Mouse (Mus musculus): Measurements from ENCODE around the gene Gcm1. TPM values are rescaled to one million over a fixed set of nuclear protein-coding genes. Genes with fewer than 3 reads are reported as not detected.

Gene Gcm1
- polyA plus RNA-seq, 1 experiment from 2014 or later: not detected

- no peak overlapping the region for H3K4me3 ChIP-seq
Measured at GRCm38 (mm10) chr9:78106821-78107220, 55.1 kb downstream of the Gcm1 start.

GRCm38 (mm10) chr9:78107582-78107911, 55.8 kb downstream of the Gcm1 start:
- Histone ChIP-seq H3K36me3 (0 out of 2 replicates have a peak, but pooled peaks cover 4% of the 10 kb centered on the region), H3K9ac (replicated peaks) (peak overlapping the region; percentile 91), H3K27ac (replicated peaks) (0 out of 2 replicates have a peak overlapping the region, but pooled peaks have one; percentile 95), H3K4me1 (peaks cover 17% of the 10 kb centered on the region), H3K4me3 (peak overlapping the region; percentile 61), H3K4me2 (replicated peaks) (peak overlapping the region; percentile 92), H3K9me3 (no peaks in the 10 kb centered on the region), H3K27me3 (no peaks in the 10 kb centered on the region)
- WGBS: 14% methylated on average over 6 of the region's 6 CpGs
- ATAC-seq (replicated peaks): peak; percentile 15; the same call in 1 of the 2 replicates

More at GRCm38 (mm10) chr9:78106821-78107220, 55.1 kb downstream of the Gcm1 start:
- Histone ChIP-seq H3K9ac (replicated peaks) (no peak overlapping the region), H3K27ac (replicated peaks) (no peak overlapping the region), H3K4me1 (peaks cover 17% of the 10 kb centered on the region), H3K4me2 (replicated peaks) (no peak overlapping the region), H3K27me3 (no peaks in the 10 kb centered on the region), H3K36me3 (0 out of 2 replicates have a peak, but pooled peaks cover 4% of the 10 kb centered on the region), H3K9me3 (no peaks in the 10 kb centered on the region)
- 74% methylated on average over 4 of the region's 4 CpGs for WGBS
- no peak for ATAC-seq (replicated peaks)

- Histone ChIP-seq H3K36me3 (0 out of 2 replicates have a peak, but pooled peaks cover 4% of the 10 kb centered on the region), H3K4me3 (peak overlapping the region; percentile 61), H3K27me3 (no peaks in the 10 kb centered on the region), H3K4me2 (replicated peaks) (peak overlapping the region; percentile 92), H3K9ac (replicated peaks) (peak overlapping the region; percentile 91), H3K27ac (replicated peaks) (peak overlapping the region; percentile 95), H3K9me3 (no peaks in the 10 kb centered on the region), H3K4me1 (peaks cover 17% of the 10 kb centered on the region)
- ATAC-seq (replicated peaks): peak; percentile 84
- WGBS: under 1% methylated on average over 88 of the region's 88 CpGs
Measured at GRCm38 (mm10) chr9:78107912-78108795, 56.4 kb downstream of the Gcm1 start.

GRCm38 (mm10) chr9:78108796-78109239, 57.1 kb downstream of the Gcm1 start, which contains the start of the genes Fbxo9 and Ick:
Fbxo9 (minus strand) TSS chr9:78109065.
Ick (plus strand) TSS chr9:78109192.
- Histone ChIP-seq H3K27me3 (no peaks in the 10 kb centered on the region), H3K27ac (replicated peaks) (peak within 1 kb of the TSS; percentile 95), H3K4me3 (peak within 1 kb of the TSS; percentile 61), H3K4me2 (replicated peaks) (peak within 1 kb of the TSS; percentile 92), H3K4me1 (peaks cover 17% of the 10 kb centered on the region), H3K9me3 (no peaks in the 10 kb centered on the region), H3K9ac (replicated peaks) (peak within 1 kb of the TSS; percentile 91), H3K36me3 (0 out of 2 replicates have a peak, but pooled peaks cover 2% of the 10 kb centered on the region)
- peak; percentile 96 for ATAC-seq (replicated peaks)
- 0% methylated on average over 20 of the region's 20 CpGs for WGBS

- Histone ChIP-seq H3K4me2 (replicated peaks) (peak overlapping the region; percentile 92), H3K9me3 (no peaks in the 10 kb centered on the region), H3K27me3 (no peaks in the 10 kb centered on the region), H3K36me3 (no peaks in the 10 kb centered on the region), H3K4me1 (peaks cover 25% of the 10 kb centered on the region), H3K4me3 (peak overlapping the region; percentile 61), H3K27ac (replicated peaks) (no peak overlapping the region), H3K9ac (replicated peaks) (no peak overlapping the region)
- WGBS: 42% methylated on average over 5 of the region's 5 CpGs
- no peak for ATAC-seq (replicated peaks)
Measured at GRCm38 (mm10) chr9:78109656-78110055, 57.9 kb downstream of the Gcm1 start.

- no peak overlapping the region for H3K4me2 ChIP-seq (replicated peaks)
- ATAC-seq (replicated peaks): no peak
- WGBS: 93% methylated on average over 2 of the region's 2 CpGs
Measured at GRCm38 (mm10) chr9:78111456-78111855, 59.7 kb downstream of the Gcm1 start.

GRCm38 (mm10) chr9:78112770-78113537, 61.2 kb downstream of the Gcm1 start:
- peak overlapping the region; percentile 95 for H3K27ac ChIP-seq (replicated peaks)
- H3K27me3 ChIP-seq: no peaks in the 10 kb centered on the region
- peak; percentile 77 for ATAC-seq (replicated peaks)
- H3K9ac ChIP-seq (replicated peaks): peak overlapping the region; percentile 98
- no peaks in the 10 kb centered on the region for H3K9me3 ChIP-seq
- no peaks in the 10 kb centered on the region for H3K36me3 ChIP-seq
- WGBS: 1% methylated on average over 47 of the region's 47 CpGs
- H3K4me3 ChIP-seq: peak overlapping the region; percentile 88
- peaks cover 26% of the 10 kb centered on the region for H3K4me1 ChIP-seq
- H3K4me2 ChIP-seq (replicated peaks): peak overlapping the region; percentile 56

More at GRCm38 (mm10) chr9:78111456-78111855, 59.7 kb downstream of the Gcm1 start:
- H3K9me3 ChIP-seq: no peaks in the 10 kb centered on the region
- no peak overlapping the region for H3K27ac ChIP-seq (replicated peaks)
- H3K27me3 ChIP-seq: no peaks in the 10 kb centered on the region
- H3K9ac ChIP-seq (replicated peaks): no peak overlapping the region
- no peak overlapping the region for H3K4me3 ChIP-seq
- H3K4me1 ChIP-seq: peaks cover 35% of the 10 kb centered on the region
- no peaks in the 10 kb centered on the region for H3K36me3 ChIP-seq

GRCm38 (mm10) chr9:78113538-78113885, 61.8 kb downstream of the Gcm1 start:
- H3K36me3 ChIP-seq: no peaks in the 10 kb centered on the region
- under 1% methylated on average over 14 of the region's 14 CpGs for WGBS

More at GRCm38 (mm10) chr9:78113538-78113885, 61.8 kb downstream of the Gcm1 start:
- Histone ChIP-seq H3K27me3 (no peaks in the 10 kb centered on the region), H3K4me2 (replicated peaks) (peak overlapping the region; percentile 56), H3K4me1 (peaks cover 25% of the 10 kb centered on the region), H3K4me3 (peak overlapping the region; percentile 88), H3K9ac (replicated peaks) (peak overlapping the region; percentile 98), H3K9me3 (no peaks in the 10 kb centered on the region), H3K27ac (replicated peaks) (peak overlapping the region; percentile 95)
- peak; percentile 42 for ATAC-seq (replicated peaks)

Other genes starting within 250 kb of the Gcm1 start
- gene Elovl5, start 134.6 kb upstream of the Gcm1 start, polyA plus RNA-seq (2015; fragmentation: Nextera tagmentation; extraction: Ambion mirVana): 60.4 and 66.3 TPM in 2 replicates
- gene Fbxo9, start 57.1 kb downstream of the Gcm1 start, polyA plus RNA-seq (2015; fragmentation: Nextera tagmentation; extraction: Ambion mirVana): 51.4 and 54.3 TPM in 2 replicates
- gene Ick, start 57.3 kb downstream of the Gcm1 start, polyA plus RNA-seq (2015; fragmentation: Nextera tagmentation; extraction: Ambion mirVana): 37.5 and 39.8 TPM in 2 replicates
- 16.0 and 16.8 TPM in 2 replicates for gene Gsta4, start 130.8 kb downstream of the Gcm1 start, polyA plus RNA-seq (2015; fragmentation: Nextera tagmentation; extraction: Ambion mirVana)
- gene Gsta1, start 178.7 kb downstream of the Gcm1 start, polyA plus RNA-seq (2015; fragmentation: Nextera tagmentation; extraction: Ambion mirVana): not detected in 2 replicates
- gene Gm3776, start 205.2 kb downstream of the Gcm1 start, polyA plus RNA-seq (2015; fragmentation: Nextera tagmentation; extraction: Ambion mirVana): not detected in 2 replicates
- not detected in 2 replicates for gene Gm10639, start 238.0 kb downstream of the Gcm1 start, polyA plus RNA-seq (2015; fragmentation: Nextera tagmentation; extraction: Ambion mirVana)